Mouse (Mus musculus) yolk sac, embryonic 10.5 days (tissue): Measurements from ENCODE around the gene Gm30083.

Source experiments
- DNase-seq: peaks from one replicate; pipeline ENCODE4 v3.0.0-alpha.2; 2017; ENCODE audit warnings: low spot score

The Gm30083 gene

GRCm38 (mm10) chr14:34015063-34015462, at the start of gene Gm30083:
Gene Gm30083 (minus strand): TSS chr14:34015182.
- no peak for DNase-seq

- no peak for DNase-seq
These were observed 37.5 kb upstream of the Gm30083 start, which contains the start of gene Antxrl for GRCm38 (mm10) chr14:34052516-34052915. Gene Antxrl (plus strand): TSS chr14:34052707.

- no peak for DNase-seq
These were observed 35.3 kb upstream of the Gm30083 start for GRCm38 (mm10) chr14:34050101-34050779.

- no peak for DNase-seq
These were observed 28.4 kb upstream of the Gm30083 start for GRCm38 (mm10) chr14:34043341-34043740.

- no peak for DNase-seq
These were observed 26.3 kb upstream of the Gm30083 start for GRCm38 (mm10) chr14:34041241-34041640.

GRCm38 (mm10) chr14:34033841-34034610, 19.0 kb upstream of the Gm30083 start:
- no peak for DNase-seq

GRCm38 (mm10) chr14:34026710-34027109, 11.7 kb upstream of the Gm30083 start:
- peak; percentile 7 for DNase-seq

GRCm38 (mm10) chr14:34016938-34017337, 2.0 kb upstream of the Gm30083 start:
- DNase-seq = no peak

- DNase-seq = no peak
These were observed 1.4 kb upstream of the Gm30083 start, which contains the start of gene Gm5460 for GRCm38 (mm10) chr14:34016381-34016780. Gene Gm5460 (plus strand): TSS chr14:34016758.

GRCm38 (mm10) chr14:34002358-34002757, 12.6 kb downstream of the Gm30083 start:
- DNase-seq = no peak

- no peak for DNase-seq
These were observed 13.5 kb downstream of the Gm30083 start for GRCm38 (mm10) chr14:34001445-34001844.

- DNase-seq = no peak
These were observed 14.9 kb downstream of the Gm30083 start for GRCm38 (mm10) chr14:34000076-34000475.

- DNase-seq = no peak
These were observed 17.6 kb downstream of the Gm30083 start for GRCm38 (mm10) chr14:33997427-33997826.

GRCm38 (mm10) chr14:33993521-33994289, 21.3 kb downstream of the Gm30083 start:
- DNase-seq = no peak

- no peak for DNase-seq
These were observed 21.9 kb downstream of the Gm30083 start for GRCm38 (mm10) chr14:33993051-33993450.

GRCm38 (mm10) chr14:33991971-33992370, 23.0 kb downstream of the Gm30083 start:
- DNase-seq = no peak

- DNase-seq = no peak
These were observed 25.8 kb downstream of the Gm30083 start for GRCm38 (mm10) chr14:33989201-33989600.

- peak; percentile 12 for DNase-seq
These were observed 36.4 kb downstream of the Gm30083 start, which contains the start of gene Zfp488 for GRCm38 (mm10) chr14:33978604-33979059. Gene Zfp488 (minus strand): TSS chr14:33978764.

GRCm38 (mm10) chr14:33977748-33978147, 37.2 kb downstream of the Gm30083 start:
- no peak for DNase-seq

GRCm38 (mm10) chr14:33974752-33975151, 40.2 kb downstream of the Gm30083 start:
- DNase-seq = no peak

- no peak for DNase-seq
These were observed 42.3 kb downstream of the Gm30083 start for GRCm38 (mm10) chr14:33972679-33973078.

- DNase-seq = no peak
These were observed 49.3 kb downstream of the Gm30083 start for GRCm38 (mm10) chr14:33965675-33966074.
